Mouse (Mus musculus) midbrain, postnatal 0 days (tissue): ENCODE results near the gene Gid4. TPM values are rescaled to one million over a fixed set of nuclear protein-coding genes. Genes with fewer than 3 reads are reported as not detected.

Experiments
- ATAC-seq: fragments of 200-750 bp; cut with Nextera tagmentation; 2 replicates; pipeline ENCODE4 v1.8.0; 2017; ENCODE audit warnings: moderate number of reproducible peaks, mild to moderate bottlenecking, moderate TSS enrichment, moderate library complexity; ENCODE audit not compliant: low FRiP score
- DNase-seq: peaks from one replicate; pipeline ENCODE4 v3.0.0-alpha.2; 2015; ENCODE audit warnings: low spot score
- H3K27ac ChIP-seq: fragments of 300-500 bp; sonication (generic); 2 replicates; pipeline ENCODE4 v1.5.1; 2014; ENCODE audit warnings: low read depth, mild to moderate bottlenecking, low read length, mixed read lengths
- H3K27me3 ChIP-seq: fragments of 300-500 bp; sonication (generic); 2 replicates; pipeline ENCODE4 v1.6.1; 2014; ENCODE audit warnings: low read length, control low read depth, mixed read lengths; ENCODE audit not compliant: insufficient read depth
- H3K36me3 ChIP-seq: fragments of 300-500 bp; sonication (generic); 2 replicates; pipeline ENCODE4 v1.6.1; 2014; ENCODE audit warnings: low read length, control low read depth, mixed read lengths; ENCODE audit not compliant: insufficient read depth
- H3K4me1 ChIP-seq: fragments of 300-500 bp; sonication (generic); 2 replicates; pipeline ENCODE4 v1.6.1; 2014; ENCODE audit warnings: mild to moderate bottlenecking, control low read depth, antibody characterized with exemption, low read length, mixed read lengths; ENCODE audit not compliant: insufficient read depth
- H3K4me2 ChIP-seq: fragments of 300-500 bp; sonication (generic); 2 replicates; pipeline ENCODE4 v1.6.1; 2014; ENCODE audit warnings: low read depth, mild to moderate bottlenecking, low read length, mixed read lengths; ENCODE audit not compliant: poor library complexity, severe bottlenecking
- H3K4me3 ChIP-seq: fragments of 300-500 bp; sonication (generic); 2 replicates; pipeline ENCODE4 v1.5.1; 2014; ENCODE audit warnings: low read depth, mild to moderate bottlenecking, low read length, moderate library complexity
- H3K9ac ChIP-seq: fragments of 300-500 bp; sonication (generic); replicated peaks from 2 replicates; pipeline ENCODE4 v1.6.1; 2014; ENCODE audit warnings: mild to moderate bottlenecking, low read length, moderate library complexity, mixed read lengths; ENCODE audit not compliant: poor library complexity, severe bottlenecking
- H3K9me3 ChIP-seq: fragments of 300-500 bp; sonication (generic); 2 replicates; pipeline ENCODE4 v1.6.1; 2016; ENCODE audit warnings: low read length, control low read depth
- CTCF ChIP-seq: IDR thresholded peaks from 2 replicates; pipeline ENCODE4 v1.5.1; 2016; ENCODE audit warnings: antibody characterized with exemption, mild to moderate bottlenecking
- WGBS: fragments of 180-500 bp; shearing (Covaris S2); extraction: QIAGEN DNeasy Blood & Tissue Kit; methylation state at CpG from one replicate; pipeline ENCODE4 v1.1.7; 2014; 5-methylcytosine and 5-hydroxymethylcytosine counted together
- polyA plus RNA-seq: library from polyadenylated mRNA; unstranded; fragments of >200 nt; fragmentation: Nextera tagmentation; extraction: Ambion mirVana; gene quantifications from 2 replicates; pipeline ENCODE4 v1.2.1, GENCODE M21; 2015
- total RNA-seq: library from RNA; depleted of rRNA; stranded (reverse); fragments of >200 nt; gene quantifications from 2 replicates; pipeline ENCODE4 v1.2.3, GENCODE M21; 2014; rRNA removed

Gene Gid4
- total and polyA plus RNA-seq, 2 experiments from 2014 or later, result 20.1 to 32.2 TPM

GRCm38 (mm10) chr11:60474534-60474933, 57.6 kb downstream of the Gid4 start:
- Histone ChIP-seq H3K4me2 (no peak overlapping the region), H3K27me3 (no peaks in the 10 kb centered on the region), H3K4me1 (no peaks in the 10 kb centered on the region), H3K27ac (no peak overlapping the region), H3K9me3 (no peaks in the 10 kb centered on the region), H3K36me3 (peaks cover 2% of the 10 kb centered on the region; the same call in 1 of the 2 replicates), H3K4me3 (no peak overlapping the region), H3K9ac (no peak overlapping the region)
- ATAC-seq (no peak), DNase-seq (no peak)
- TF ChIP-seq CTCF, result peak; percentile 18; the same call in 1 of the 2 replicates
- 82% methylated on average over 5 of the region's 5 CpGs for WGBS

DNA sequence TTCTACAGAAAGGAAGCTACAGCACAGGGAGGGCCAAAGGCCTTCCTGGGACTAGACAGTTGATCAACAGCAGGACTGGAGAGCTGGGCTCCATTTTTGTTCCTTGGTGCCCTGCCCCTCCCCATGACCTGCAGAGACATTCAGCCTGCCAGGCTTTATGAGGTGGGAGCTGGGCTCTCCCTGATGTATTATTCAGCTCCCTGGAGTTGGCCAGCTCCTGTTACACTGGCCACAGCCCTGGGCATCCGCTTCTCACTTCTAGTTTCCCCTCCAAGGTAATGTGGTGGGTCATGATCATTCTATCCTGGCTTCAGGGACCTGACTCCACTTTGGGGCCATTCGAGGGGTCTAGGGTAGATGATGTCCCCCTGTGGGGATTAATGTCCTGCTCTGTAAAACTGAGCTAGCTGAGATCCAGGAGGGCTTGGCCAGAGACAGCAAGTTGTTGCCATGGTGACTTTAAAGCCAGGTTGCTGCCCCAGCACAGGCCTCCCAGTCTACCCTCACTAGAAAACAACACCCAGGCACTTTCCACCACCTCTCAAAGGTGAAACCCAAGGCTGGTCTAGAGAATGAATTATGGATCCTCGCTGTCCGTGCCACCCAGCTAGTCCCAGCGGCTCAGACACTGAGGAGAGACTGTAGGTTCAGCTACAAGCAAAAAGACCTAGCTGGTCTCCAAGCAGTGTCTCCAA, 58.9 kb downstream of the Gid4 start:
- H3K27me3 ChIP-seq, result no peaks in the 10 kb centered on the region
- no peaks in the 10 kb centered on the region for H3K4me1 ChIP-seq
- H3K27ac ChIP-seq, result no peak overlapping the region
- no peak for TF ChIP-seq CTCF
- ATAC-seq (no peak), DNase-seq (no peak)
- 82% methylated on average over 5 of the region's 5 CpGs for WGBS
- H3K36me3 ChIP-seq, result no peaks in the 10 kb centered on the region
- no peak overlapping the region for H3K9ac ChIP-seq
- H3K4me2 ChIP-seq, result no peak overlapping the region
- H3K9me3 ChIP-seq, result no peaks in the 10 kb centered on the region
- no peak overlapping the region for H3K4me3 ChIP-seq

- 44% methylated on average over 17 of the region's 17 CpGs for WGBS
- H3K9me3 ChIP-seq, result no peaks in the 10 kb centered on the region
- no peak overlapping the region for H3K4me3 ChIP-seq
- no peaks in the 10 kb centered on the region for H3K4me1 ChIP-seq
- no peak for ATAC-seq
- no peaks in the 10 kb centered on the region for H3K36me3 ChIP-seq
- no peak overlapping the region for H3K9ac ChIP-seq
- H3K27me3 ChIP-seq, result no peaks in the 10 kb centered on the region
- TF ChIP-seq CTCF, result no peak
- no peak overlapping the region for H3K4me2 ChIP-seq
- DNase-seq, result no peak
- H3K27ac ChIP-seq, result no peak overlapping the region
Measured at GRCm38 (mm10) chr11:60478121-60478520, 61.2 kb downstream of the Gid4 start.

DNA sequence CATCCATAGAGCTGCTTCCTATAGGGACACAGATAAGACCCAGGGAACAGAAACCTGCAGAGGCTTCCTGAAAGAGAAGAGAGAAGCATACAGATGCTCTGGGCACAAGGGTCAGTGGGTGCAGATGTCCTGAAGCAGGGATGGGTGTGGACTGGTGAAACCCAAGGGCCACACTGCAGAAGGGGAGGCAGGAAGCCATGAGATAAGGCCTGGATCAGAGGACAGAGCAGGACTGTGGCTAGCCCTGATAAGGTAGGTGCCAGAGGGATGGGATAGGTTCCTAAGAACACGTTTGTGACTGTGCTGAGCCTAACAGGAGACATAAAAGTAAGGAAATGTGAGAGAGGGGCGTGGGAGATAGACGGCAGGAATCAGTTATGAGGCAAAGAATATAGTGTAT, 69.3 kb downstream of the Gid4 start:
- WGBS, result 74% methylated on average over 3 of the region's 3 CpGs
- no peaks in the 10 kb centered on the region for H3K4me1 ChIP-seq
- ATAC-seq, result no peak
- no peak for TF ChIP-seq CTCF
- H3K27ac ChIP-seq, result no peak overlapping the region
- no peak for DNase-seq
- no peaks in the 10 kb centered on the region for H3K9me3 ChIP-seq
- no peaks in the 10 kb centered on the region for H3K27me3 ChIP-seq
- H3K4me3 ChIP-seq, result no peak overlapping the region
- H3K36me3 ChIP-seq, result no peaks in the 10 kb centered on the region
- no peak overlapping the region for H3K4me2 ChIP-seq
- H3K9ac ChIP-seq, result no peak overlapping the region

- no peaks in the 10 kb centered on the region for H3K9me3 ChIP-seq
- WGBS, result 86% methylated on average over 5 of the region's 5 CpGs
Measured at GRCm38 (mm10) chr11:60492726-60493125, 75.8 kb downstream of the Gid4 start.

DNA sequence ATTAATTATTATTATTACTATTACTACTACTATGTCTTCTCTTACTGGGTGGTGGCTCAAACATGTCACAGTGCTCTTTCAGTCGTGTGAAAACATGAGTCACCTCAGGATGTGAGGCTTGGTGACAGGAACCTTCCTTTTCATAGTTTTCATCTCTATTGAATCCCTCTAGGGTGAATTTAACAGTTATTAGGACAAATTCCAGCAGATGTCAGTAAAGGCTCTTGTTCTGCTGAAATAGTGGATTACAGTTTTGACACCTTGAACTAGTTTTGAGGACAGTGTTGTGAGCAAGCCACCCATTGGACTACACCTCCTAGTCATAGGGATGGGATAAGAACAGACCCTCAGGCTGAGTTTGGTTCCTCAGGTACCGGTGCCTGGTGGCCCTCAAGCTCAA, 78.7 kb downstream of the Gid4 start:
- WGBS, result 59% methylated on average over 2 of the region's 2 CpGs
- peak; percentile 15 for DNase-seq
- peak; percentile 60 for TF ChIP-seq CTCF
- no peak overlapping the region for H3K9ac ChIP-seq
- no peak overlapping the region for H3K4me2 ChIP-seq
- no peak overlapping the region for H3K4me3 ChIP-seq
- no peaks in the 10 kb centered on the region for H3K27me3 ChIP-seq
- no peak overlapping the region for H3K27ac ChIP-seq
- no peaks in the 10 kb centered on the region for H3K36me3 ChIP-seq
- H3K4me1 ChIP-seq, result no peaks in the 10 kb centered on the region
- no peaks in the 10 kb centered on the region for H3K9me3 ChIP-seq
- ATAC-seq, result no peak

More at GRCm38 (mm10) chr11:60492726-60493125, 75.8 kb downstream of the Gid4 start:
- ATAC-seq, result no peak
- no peak for DNase-seq
- Histone ChIP-seq H3K9ac (no peak overlapping the region), H3K36me3 (no peaks in the 10 kb centered on the region), H3K4me3 (no peak overlapping the region), H3K4me2 (no peak overlapping the region), H3K27ac (no peak overlapping the region), H3K27me3 (no peaks in the 10 kb centered on the region), H3K4me1 (no peaks in the 10 kb centered on the region)
- TF ChIP-seq CTCF, result no peak

Other genes with a start within 250 kb of the Gid4 start
- gene Srebf1, start 194.6 kb upstream of the Gid4 start, total RNA-seq, result 77.1 and 96.5 TPM in 2 replicates
- 34.5 and 38.1 TPM in 2 replicates for gene Srebf1, start 194.6 kb upstream of the Gid4 start, polyA plus RNA-seq
- 108 and 120 TPM in 2 replicates for gene Tom1l2, start 64.2 kb upstream of the Gid4 start, total RNA-seq
- 49.4 and 51.6 TPM in 2 replicates for gene Tom1l2, start 64.2 kb upstream of the Gid4 start, polyA plus RNA-seq
- 9.2 and 14.1 TPM in 2 replicates for gene Drc3, start 63.8 kb upstream of the Gid4 start, total RNA-seq
- gene Drc3, start 63.8 kb upstream of the Gid4 start, polyA plus RNA-seq, result 7.1 and 8.6 TPM in 2 replicates
- 34.8 and 42.3 TPM in 2 replicates for gene Atpaf2, start 1.3 kb downstream of the Gid4 start, total RNA-seq
- 47.9 and 48.1 TPM in 2 replicates for gene Atpaf2, start 1.3 kb downstream of the Gid4 start, polyA plus RNA-seq
- gene Drg2, start 37.4 kb downstream of the Gid4 start, total RNA-seq, result 88.6 and 92.6 TPM in 2 replicates
- gene Drg2, start 37.4 kb downstream of the Gid4 start, polyA plus RNA-seq, result 83.1 and 87.8 TPM in 2 replicates
- gene Myo15, start 52.2 kb downstream of the Gid4 start, total RNA-seq, result 0.14 and 0.22 TPM in 2 replicates
- 0.23 and 0.52 TPM in 2 replicates for gene Myo15, start 52.2 kb downstream of the Gid4 start, polyA plus RNA-seq
- gene Alkbh5, start 119.2 kb downstream of the Gid4 start, total RNA-seq, result 32.0 and 34.0 TPM in 2 replicates
- 18.4 and 23.1 TPM in 2 replicates for gene Alkbh5, start 119.2 kb downstream of the Gid4 start, polyA plus RNA-seq